Mouse (Mus musculus) left cerebral cortex, postnatal 14 days (tissue): ENCODE measurements at regions not wholly inside any gene's neighbourhood (a gene's known extent, or its start where the extent isn't known, plus 50 kb on each side); places are given as distances from the start of the nearest gene placed in this dataset.
"Not testable (repeated sequence)": the region's sequence is repeated elsewhere in the genome, so short reads cannot be mapped to it uniquely, and the experiment has no call there.

Experiments
- DNase-seq, 2 experiments: peaks; one replicate each; pipeline ENCODE4 v3.0.0; 2021 to 2022; ENCODE audit warnings: low spot score in 2 of 2, mixed read lengths in 1 of 2
- intact Hi-C: fragments of 180-260 bp; cut with DNase I; formaldehyde crosslinking; loops from one replicate; pipeline ENCODE4 v1.15.1; 2025

DNA sequence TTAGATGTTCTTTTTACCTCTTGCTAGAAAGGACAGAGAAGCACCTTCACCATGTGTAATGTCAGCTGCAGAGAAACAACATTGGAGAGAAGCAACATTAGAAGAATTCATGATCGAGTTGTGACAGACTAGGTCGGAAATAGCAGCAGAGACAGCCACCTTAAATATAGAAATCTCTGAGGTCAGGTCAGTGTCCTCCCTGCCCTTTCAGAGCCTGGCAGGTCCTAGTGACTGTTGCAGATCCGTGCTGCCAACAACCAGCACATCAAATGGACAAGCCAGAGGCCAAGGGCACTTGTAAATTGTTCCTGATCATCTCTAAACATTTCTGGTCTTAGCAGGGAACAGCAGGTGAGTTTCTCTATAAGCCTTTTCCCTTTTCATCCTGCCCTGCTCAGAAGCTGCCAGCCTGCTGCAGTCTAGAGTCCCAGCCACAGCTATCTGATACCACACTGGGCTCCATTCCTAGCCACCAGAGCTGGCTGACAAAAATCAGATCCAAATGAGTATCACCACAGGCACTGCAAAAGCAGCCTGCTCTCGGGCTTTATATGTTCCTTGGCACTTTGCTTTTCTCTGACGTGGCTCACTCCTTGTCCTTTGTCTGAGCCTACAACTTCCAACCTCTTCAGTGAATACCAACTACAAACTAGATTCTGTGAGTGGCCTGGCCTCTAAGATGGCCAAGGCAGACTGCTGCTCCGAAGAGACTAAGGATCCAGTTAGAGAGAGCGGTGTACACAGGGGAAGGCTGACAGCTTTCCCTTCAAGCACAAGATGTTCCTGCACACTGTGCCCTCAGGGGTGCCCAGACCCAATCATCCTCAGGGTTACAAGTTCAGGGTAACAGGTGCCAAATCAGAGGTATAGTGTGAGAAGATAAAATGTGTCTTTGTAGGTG lies 102.8 kb upstream of the Pfn2 start:
- DNase-seq = peak; percentile 19 to 39
- intact Hi-C loops = no loop called here

DNA sequence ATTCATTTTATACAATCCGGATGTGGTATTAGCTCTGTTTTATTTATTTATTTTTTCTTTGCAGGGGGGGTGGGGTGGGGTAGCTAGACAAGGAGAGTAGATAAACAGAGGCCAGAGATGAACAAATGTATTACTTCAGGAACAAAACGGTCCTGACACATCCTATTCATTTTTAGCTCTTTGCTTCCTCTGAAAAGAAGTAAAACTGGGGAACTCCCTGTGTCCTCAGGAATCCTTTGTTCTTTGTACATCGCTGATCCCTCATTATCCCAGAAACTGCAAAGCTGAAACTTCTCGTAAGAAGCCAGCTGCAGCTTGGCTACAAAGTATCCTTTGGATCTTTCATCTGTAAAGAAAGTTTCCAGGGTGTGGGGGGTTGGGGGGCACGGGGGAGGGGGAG lies 103.6 kb upstream of the Pfn2 start:
- peak in 1 of 2 experiments; percentile 35 for DNase-seq
- intact Hi-C loops = no loop called here

DNA sequence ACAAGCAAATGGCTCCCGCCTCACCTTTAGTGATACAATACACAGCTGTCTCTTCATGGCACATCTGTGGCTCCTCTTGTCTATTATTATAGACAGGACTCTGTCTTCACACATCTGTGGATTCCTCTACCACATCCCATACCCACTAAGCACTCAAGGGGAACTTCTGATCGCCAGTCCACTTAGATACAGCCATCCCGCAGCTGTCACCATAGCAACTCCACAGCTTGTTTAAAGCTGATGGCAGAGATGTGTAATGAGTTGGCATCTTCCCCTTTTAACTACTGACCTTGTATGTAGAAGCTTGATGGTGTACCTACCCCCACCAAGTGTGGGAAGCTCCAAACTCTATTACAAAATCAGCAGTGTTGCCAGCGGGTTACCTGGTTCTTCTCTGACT lies 109.5 kb upstream of the Pfn2 start:
- no peak for DNase-seq
- intact Hi-C loops = no loop called here

DNA sequence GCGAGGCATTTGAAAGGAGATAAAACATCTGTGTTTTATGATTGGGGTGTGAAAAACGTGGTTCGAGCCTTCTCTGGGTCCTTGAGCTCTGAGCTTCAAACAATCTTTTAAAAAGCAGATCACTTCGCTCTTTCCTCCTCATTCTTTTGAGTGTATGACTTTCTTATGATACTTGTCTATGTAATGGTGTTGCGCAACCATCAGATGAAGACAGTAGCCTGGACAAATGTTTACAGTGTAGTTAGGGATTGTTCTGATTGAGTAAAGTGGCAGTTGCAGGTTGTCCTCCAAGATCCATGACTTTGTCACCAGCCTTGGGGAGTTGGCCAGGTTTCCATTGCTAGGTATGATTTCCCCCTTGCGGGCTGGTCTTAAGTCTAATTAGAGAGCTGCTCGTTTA lies 116.1 kb upstream of the Pfn2 start:
- no peak for DNase-seq
- intact Hi-C loops = no loop called here

DNA sequence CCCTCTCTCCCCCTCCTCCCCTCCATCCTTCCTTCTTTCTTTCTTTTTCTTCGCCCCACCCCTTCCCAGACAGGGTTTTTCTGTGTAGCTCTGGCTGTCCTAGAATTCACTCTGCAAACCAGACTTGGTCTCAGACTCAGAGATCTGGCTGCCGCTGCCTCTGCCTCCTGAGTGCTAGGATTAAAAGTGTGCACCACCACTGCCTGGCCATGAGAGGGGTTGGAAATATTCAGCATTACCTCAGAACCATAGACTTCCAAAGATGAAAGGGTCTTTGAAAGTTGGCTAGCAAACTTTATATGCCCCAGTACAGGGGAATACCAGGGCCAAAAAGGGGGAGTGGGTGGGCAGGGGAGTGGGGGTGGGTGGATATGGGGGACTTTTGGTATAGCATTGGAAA lies 122.7 kb upstream of the Pfn2 start:
- intact Hi-C loops, DNase-seq: not testable (repeated sequence)

DNA sequence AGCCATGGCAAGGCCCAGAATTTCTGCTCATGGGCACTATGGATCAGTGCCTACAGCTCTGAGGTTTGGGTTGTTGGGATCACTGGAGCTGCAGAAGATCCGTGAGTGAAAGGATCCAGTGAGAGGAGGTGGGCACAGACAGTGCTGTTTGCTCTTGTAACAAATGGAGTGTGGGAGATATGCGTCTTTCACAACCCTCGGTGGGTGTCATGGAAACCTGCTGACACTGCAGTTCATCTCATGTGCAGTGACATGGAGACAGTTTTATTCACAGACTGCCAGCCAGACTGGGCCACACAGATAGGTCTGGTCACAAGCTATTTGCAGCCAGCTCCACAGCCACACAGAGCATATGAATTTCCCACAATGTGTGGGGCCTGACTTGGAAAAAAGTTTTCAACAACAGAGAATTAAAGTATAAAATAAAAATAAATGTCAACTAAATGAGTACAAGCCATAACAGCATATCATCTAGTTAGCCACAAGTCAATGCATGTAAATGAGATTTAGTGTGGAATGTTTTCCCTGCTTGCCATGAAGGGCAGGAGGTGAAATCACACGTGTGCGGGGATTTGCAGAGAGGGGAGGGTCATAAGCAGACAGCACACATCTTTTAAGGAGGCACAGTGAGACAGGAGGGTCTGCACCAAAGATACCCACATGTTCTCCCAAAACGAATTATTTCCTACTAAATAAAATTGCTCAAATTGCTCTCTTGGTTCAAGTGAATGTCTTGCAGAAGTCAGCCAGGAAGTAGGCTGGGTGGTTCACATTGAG lies 124.8 kb upstream of the Pfn2 start:
- DNase-seq = peak; percentile 11 to 59
- intact Hi-C loops = no loop called here

DNA sequence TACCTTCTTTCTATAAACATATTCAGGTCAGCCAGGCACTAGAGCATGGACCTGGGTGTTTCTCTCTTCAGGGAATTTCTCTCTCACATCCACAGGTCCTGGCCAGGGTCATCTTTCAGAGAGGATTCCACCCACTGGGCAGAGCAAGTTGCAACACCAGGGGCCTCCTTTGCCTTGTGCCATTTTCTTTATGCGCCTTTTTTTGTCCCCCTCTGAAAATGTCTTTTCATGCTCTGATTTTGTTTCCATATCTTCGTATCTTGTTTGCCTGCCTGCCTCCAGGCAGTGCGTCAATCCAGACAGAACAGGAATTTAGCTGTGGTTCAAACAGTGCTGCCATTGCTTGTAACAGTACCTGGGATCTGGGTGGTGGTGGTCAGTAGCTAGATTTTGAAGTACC lies 125.7 kb upstream of the Pfn2 start:
- no peak for DNase-seq
- intact Hi-C loops = no loop called here

DNA sequence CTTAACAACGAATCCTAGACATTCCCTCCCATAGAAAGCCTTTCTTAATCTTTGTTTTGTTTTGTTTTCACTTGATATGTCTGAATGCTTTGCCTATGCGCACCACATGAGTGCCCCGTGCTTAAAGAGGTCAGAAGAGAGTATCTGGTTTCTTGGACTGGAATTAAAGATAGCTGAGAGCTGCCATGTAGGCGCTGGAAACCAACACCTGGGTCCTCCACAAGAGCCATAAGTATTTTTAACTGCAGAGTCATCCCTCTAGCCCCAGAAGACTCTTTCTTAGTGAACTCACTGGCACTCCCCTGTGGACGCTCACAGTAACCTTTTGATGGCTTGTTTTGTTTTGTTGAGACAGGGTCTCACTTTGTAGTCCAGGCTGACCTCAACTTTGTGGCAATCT lies 127.5 kb upstream of the Pfn2 start:
- intact Hi-C loops = no loop called here
- no peak for DNase-seq

DNA sequence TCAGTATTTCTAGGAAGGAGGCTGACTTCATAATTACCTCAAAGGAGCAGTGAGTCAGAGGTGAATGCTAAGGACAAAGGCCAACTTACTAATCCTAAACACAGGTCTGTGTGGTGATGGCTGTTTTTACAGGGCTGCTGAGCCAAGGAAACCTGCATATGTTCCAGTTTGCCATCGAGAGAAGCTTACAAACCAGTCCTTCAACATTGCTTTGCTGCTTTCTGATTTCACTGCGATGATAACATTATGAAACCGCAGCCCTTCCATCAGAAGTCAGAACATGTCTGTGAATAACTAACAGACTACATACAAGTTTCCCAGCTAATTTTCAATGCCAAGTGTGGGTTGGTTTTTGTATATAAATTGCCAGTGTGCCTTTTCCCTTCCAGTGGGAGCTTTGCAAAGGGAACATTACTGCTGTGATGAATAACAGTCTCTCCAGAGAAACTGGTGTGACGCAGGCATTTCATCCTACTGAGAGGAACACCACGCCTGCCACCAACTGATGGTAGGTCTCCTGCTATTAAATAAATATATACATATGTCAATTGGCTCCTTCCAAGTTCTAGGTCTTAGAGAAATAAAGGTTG lies 128.9 kb upstream of the Pfn2 start:
- DNase-seq = peak; percentile 13 to 67
- intact Hi-C loops = no loop called here

DNA sequence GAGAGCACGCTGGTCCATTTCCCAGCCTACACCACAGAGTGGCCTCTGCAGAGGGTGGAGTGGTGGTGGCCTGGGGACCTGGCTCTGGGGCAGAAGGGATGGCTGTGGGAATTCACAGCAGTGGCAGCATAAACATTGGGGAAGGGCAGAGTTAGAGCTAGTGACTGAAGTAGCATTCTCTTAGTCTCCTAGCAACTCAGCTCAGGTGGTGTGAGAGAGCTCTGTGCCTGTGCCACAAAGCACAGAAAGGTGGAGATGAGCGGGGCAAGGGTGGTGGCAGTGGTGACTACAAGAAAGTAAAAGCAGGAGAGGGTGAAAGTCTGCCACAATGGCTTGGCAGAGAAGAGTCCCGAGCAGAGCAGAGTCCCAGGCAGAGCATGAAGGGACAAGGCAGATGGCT lies 140.3 kb upstream of the Pfn2 start:
- intact Hi-C loops = no loop called here
- no peak for DNase-seq

DNA sequence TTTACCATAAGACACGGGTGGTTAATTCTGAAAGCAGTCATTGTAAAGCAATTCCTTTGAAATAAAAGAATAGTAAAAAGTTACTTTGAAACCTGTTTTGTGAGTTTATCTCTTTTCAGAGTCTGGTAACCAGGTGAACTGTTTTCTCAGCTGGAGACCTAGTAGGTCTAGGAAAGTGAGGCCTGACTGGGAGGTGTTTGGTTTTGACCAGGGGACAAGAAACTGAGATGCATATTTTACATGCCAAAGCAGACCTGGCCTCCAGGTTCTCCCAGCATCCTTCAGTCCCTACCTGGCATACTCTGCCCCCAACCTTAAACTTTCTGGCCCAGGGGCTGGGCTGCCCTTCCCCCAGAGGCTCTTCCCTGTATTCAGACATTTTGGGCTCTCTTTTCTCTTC lies 142.9 kb upstream of the Pfn2 start:
- intact Hi-C loops = no loop called here

DNA sequence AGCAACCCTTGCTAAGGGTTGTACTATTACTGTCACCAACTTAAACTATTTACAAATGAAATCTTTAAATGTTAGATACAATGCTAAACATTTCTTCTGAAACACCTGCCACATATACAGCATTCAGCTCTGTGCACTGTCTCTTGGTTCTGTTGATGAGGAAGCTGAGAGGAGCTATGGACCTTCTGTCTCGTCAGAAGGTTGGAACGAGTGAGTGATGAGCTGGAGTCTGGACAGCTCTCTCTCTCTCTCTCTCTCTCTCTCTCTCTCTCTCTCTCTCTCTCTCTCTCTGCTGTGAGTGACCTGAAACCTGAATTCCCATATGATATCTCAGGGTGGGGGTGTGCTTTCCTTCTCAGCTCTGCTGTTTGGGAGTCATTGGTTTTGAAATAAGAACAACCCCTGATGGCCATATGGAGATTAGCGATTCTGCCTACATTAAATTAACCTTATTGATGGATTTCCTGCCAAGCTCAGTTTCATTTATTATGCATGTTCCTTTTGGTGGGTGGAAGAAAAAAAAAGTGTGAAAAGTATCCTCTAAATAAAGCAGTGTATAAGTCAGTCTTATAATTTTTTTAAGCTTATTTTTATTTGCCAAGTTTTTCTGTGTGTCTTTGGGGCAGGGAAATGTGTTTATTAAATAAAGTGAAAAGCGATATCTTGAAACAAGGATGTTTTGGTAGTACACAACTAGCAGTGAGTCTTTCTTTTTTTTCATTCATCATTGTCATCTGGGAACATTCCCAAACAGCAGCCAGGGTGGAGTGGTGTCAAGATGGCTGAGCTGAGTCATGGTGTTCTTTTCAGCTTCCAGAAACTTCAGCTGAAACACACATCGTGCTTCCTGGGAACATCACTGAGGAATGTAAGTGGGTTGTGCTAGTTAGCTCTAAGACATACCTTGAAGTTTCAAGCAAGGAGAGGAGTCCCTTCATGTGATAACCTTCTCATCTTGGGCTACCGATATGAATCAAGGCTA lies 150.5 kb upstream of the Pfn2 start:
- peak; percentile 57 to 70 for DNase-seq
- intact Hi-C loops = loop anchor here (5.0 kb wide), 2 partner anchors 119 to 221 kb away; no protein-coding TSS in a partner anchor

More for the DNA sequence above, 142.9 kb upstream of the Pfn2 start:
- no peak for DNase-seq

DNA sequence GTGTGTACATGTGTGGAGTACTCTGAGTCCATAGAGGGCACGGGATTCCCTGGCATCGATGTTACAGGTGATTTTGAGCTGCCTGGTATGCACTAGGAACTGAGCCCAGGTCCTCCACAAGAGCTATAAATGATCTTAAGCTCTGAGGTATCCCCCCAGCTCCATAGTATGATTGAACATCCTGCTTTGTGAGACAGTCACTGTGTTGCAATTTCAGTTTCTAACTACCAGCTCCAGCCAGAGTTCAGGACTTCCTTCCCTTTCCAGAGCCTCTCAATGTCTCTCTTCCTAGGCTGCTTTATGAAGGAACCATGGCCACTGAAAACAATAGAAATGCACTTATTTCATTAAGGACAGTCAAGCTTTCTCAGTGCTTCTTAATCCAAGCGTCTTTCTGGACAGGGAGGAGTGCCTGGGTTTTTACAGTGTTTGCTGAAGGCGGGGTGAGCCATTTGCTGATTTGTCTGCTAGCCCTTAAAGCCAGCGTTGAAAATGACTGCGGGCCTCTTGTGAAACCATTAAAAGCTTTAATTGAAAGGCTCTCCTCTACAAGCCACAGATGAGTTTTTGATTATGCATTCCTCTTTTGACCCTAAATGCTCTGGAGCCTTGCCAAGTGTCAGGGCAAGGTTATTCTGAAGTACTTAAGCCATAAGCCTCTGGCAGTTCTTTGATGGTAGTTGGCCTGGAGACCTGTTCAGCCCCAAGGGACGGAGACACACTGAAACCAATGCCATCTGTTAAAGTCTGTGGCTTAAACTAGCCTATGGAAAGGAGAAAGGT lies 155.1 kb upstream of the Pfn2 start:
- intact Hi-C loops = no loop called here
- DNase-seq = no peak

DNA sequence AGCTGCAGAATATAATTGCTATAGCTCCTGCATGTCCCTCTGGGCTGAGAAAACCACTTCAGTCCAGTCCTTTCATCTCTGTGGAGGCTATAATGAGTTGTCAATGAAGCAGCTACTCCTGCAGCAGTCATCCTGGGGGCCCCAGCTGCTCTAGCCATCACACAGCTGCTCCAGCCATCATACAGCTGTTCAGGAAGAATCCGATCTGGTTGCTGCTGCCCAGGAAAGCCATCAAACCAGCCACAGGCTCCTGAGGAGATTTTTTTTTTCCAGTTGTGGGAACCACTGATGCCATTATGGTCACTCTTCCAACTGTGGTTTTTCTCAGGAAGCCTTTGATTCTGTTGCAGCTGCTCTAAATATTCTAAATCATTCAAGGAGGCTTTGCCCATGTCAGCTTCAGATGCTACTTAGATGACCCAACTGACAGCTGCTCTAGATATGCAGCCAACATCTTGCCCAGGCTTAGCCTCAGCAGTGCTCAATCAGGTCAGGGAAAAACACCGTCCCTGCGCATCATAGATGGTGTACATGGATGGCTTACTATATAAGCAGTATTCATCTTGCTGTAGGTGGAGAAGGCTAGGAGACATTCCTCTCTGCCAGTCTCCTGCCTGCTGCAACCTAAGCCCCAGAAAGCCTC lies 177.0 kb upstream of the Pfn2 start:
- DNase-seq = no peak
- intact Hi-C loops = no loop called here

DNA sequence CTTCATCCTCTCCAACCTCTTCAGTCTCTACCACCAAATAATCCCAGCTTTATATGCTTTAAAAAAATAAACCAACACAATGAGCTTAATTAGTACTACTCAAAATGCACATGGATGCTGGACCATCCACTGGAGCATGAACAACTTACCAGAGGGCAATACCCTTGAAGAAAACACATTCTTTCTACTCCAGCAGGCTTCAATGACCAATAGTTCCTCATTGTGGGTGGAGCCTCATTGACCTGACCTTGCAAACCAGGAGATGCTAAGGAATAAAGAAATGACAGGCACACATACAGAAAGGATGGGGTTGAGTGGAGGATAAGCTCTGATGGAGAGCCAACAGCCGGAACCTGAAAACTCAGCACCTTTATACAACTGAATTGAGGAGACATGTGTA lies 201.7 kb upstream of the Pfn2 start:
- DNase-seq = no peak
- intact Hi-C loops = no loop called here

DNA sequence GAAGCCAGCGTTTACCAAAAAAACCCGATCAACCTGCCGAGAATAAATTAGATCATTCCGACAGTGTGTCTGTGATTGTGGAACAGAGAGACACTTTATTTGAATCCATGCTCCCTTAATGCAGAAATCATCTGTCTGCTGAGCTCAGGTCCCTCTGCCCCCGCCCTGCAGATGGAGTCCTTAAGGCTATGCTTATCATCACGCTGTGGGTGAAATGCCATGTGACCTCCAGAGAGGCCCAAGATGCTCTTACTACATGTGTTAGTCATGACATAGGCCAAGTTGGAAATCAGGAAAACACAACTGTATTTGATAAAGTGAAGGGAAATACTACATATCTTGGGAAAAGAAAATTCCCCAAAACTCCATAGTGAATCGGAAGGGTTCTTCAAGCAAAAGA lies 206.8 kb upstream of the Pfn2 start:
- intact Hi-C loops = no loop called here
- no peak for DNase-seq

DNA sequence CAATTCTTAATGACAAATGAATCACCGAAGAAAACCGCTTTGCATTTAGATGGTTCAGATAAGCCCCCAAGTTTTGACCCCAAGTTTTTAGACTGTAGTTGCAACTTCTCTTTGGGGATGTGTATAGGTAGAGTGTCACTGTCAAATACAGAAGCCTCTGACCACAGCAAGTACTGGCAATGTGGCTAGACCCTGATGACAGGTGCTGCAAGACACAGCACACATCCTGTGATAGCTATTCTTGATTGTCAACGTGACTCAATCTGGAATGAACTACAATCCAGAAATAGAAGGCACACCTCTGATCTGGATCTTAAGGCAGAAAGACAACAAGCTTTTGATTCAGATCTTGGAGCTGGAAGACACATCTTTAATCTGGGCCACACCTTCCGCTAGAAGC lies 207.3 kb upstream of the Pfn2 start:
- intact Hi-C loops = no loop called here
- DNase-seq = no peak
